Mouse (Mus musculus) thymus, adult 2 months (tissue): Measurements from ENCODE around the gene Osbpl8.

ENCODE experiments used
- CTCF ChIP-seq: fragments of 200-500 bp; IDR thresholded peaks from 2 replicates; pipeline ENCODE4 v1.5.1; 2012; ENCODE audit warnings: mild to moderate bottlenecking, control low read depth, low read length, moderate library complexity, borderline replicate concordance; ENCODE audit not compliant: control insufficient read depth, poor library complexity, insufficient read depth; ENCODE audit errors: extremely low read depth
- POLR2A ChIP-seq: fragments of 200-500 bp; IDR thresholded peaks from 2 replicates; pipeline ENCODE4 v1.6.1; 2012; ENCODE audit warnings: mild to moderate bottlenecking, low read length, control low read depth, moderate library complexity; ENCODE audit not compliant: control insufficient read depth, poor library complexity, insufficient read depth; ENCODE audit errors: extremely low read depth

DNA sequence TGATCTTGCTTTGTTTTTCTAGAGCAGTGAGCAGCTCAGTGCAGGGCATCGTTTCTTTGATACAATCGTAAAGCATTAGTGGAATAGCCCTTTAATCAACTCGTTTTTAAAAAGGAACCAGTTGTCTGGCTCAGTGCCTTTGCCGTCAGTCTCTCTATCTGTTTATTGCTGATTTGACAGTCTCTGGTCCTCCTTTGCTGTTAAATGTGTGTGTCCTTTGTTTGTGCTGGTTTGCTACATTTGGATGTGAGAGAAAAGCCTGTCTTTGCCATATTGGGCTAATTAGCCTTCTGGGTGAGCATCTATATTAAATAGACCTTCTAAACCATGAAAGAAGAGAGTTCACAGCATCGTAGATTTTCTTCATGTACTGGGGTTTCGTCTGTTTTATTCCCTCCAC is 83.6 kb downstream of the Osbpl8 start:
- no peak for TF ChIP-seq CTCF
- no peak for TF ChIP-seq POLR2A
